Mouse (Mus musculus) liver, embryonic 14.5 days (tissue): ENCODE measurements around the gene Apom.

ENCODE experiments used
- CTCF ChIP-seq: IDR thresholded peaks from 2 replicates; pipeline ENCODE4 v1.5.1; 2016; ENCODE audit warnings: antibody characterized with exemption, low read depth, control low read depth
- EP300 ChIP-seq: IDR thresholded peaks from 2 replicates; pipeline ENCODE4 v1.6.1; 2016; ENCODE audit warnings: antibody characterized with exemption, low read depth

DNA sequence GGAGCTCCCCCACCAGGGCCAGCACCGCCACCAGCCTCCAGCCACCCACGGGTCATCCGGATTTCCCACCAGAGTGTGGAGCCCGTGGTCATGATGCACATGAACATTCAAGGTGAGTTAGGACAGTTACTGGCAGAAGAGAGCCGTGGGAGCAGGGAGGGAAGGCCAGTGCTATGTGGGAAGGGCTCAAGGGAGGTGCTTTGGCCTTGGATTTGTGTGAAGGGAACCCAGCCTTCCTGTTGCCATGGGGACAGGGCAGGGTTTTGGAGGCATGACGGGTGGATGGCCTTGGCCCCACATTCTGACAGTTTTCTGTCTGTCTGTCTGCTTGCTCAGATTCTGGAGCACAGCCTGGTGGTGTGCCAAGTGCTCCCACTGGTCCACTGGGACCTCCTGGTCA is 10.1 kb upstream of the Apom start:
- TF ChIP-seq CTCF = no peak
- TF ChIP-seq EP300 = no peak
